Mouse (Mus musculus) gastrocnemius, postnatal 25 days (tissue): ENCODE data around the gene Tmem110. TPM values are rescaled to one million over a fixed set of nuclear protein-coding genes. Genes with fewer than 3 reads are reported as not detected.

Source experiments
- DNase-seq: peaks from one replicate; pipeline ENCODE4 v3.0.0; 2022
- total RNA-seq, 2 experiments: library from RNA; stranded (reverse); gene quantifications; 1 replicate in 1 of 2; 2 replicates in 1 of 2; pipeline ENCODE4 v1.2.3; 2021

The Tmem110 gene
- total RNA-seq, 2 experiments from 2014 or later = 6.3 TPM

DNA sequence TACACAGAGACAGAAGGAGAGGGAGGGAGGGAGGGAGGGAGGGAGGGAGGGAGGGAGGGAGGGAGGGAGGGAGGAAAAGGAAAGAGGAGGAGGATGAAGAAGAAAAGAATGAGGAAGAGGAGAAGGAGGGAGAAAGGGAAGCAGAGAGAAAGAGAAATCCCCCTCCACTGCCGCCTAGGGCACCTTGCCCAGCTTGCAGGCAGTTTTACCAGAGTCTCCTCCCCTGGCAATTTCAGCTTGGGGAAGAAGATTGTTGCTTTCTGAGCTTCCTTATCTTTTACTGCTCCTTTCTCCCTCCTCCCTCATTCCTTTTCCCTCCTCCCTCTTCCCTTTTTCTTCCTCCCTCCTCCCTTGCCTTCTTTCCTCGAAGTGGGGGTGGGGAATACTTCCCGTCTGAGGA is 77.6 kb downstream of the Tmem110 start:
- no peak for DNase-seq

DNA sequence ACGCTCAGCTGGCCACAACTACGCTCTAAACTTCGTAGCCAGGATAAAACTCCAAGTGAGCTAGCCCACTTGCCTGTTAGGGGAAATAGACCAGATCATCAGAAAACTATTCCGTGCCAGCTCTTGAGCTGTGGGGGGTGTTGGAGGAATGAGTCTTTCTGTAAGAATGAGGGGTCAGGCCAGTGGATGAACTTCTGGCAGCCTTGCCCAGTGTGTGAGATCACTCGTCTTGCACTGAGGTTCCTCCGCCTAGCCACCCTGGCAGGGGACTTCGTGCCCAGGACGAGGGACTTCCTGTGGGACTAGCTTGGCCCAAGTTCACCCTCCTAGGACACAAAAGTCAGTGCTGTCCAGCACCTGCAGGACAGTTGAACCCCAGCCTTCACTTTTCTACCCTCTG is 78.9 kb downstream of the Tmem110 start:
- no peak for DNase-seq

DNA sequence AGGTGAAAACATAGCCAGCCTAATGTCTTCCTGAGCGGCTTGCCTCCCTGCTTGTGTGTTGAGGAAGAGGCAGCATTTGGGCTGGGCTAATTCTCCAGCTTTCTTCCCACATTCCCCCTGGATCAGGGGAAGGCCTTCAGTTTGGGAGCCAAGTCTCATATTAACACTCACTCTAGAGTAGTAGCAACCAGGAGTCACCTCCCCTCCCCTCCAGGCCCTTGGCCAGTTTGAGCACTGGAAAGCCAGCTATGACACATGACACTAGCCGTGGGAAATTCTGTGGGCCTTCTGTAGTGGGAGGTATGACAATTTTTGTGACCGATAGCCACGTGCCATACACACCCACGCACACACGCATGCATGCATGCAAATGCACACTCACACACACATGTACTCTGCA is 80.6 kb downstream of the Tmem110 start:
- no peak for DNase-seq

GRCm38 (mm10) chr14:30907814-30908265 is 82.5 kb downstream of the Tmem110 start:
- no peak for DNase-seq

- no peak for DNase-seq
Observed at GRCm38 (mm10) chr14:30911141-30911540, 85.8 kb downstream of the Tmem110 start.

GRCm38 (mm10) chr14:30912641-30913040 is 87.3 kb downstream of the Tmem110 start:
- DNase-seq = no peak

DNA sequence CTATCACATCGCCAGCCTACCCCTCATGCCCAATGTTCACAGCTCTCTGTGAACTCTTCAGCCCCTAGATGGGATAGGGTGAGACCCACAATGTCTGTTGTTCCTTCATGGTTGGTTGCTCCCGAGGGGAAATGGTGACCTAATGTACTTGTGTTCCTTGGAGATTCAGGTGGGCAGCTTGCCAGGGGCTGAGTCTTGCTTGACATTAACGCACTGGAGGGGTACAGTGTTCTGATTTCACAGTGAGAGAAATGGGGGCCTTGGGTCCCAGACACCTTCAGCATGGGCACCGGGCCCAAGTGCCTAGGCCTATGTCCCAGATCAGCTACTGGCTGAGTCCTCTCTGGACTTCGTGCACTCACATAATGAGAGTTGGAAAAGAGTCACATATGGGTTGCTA is 88.0 kb downstream of the Tmem110 start:
- no peak for DNase-seq

GRCm38 (mm10) chr14:30916516-30916915 is 91.1 kb downstream of the Tmem110 start:
- DNase-seq = no peak

GRCm38 (mm10) chr14:30922053-30922670 is 96.8 kb downstream of the Tmem110 start:
- DNase-seq = no peak

DNA sequence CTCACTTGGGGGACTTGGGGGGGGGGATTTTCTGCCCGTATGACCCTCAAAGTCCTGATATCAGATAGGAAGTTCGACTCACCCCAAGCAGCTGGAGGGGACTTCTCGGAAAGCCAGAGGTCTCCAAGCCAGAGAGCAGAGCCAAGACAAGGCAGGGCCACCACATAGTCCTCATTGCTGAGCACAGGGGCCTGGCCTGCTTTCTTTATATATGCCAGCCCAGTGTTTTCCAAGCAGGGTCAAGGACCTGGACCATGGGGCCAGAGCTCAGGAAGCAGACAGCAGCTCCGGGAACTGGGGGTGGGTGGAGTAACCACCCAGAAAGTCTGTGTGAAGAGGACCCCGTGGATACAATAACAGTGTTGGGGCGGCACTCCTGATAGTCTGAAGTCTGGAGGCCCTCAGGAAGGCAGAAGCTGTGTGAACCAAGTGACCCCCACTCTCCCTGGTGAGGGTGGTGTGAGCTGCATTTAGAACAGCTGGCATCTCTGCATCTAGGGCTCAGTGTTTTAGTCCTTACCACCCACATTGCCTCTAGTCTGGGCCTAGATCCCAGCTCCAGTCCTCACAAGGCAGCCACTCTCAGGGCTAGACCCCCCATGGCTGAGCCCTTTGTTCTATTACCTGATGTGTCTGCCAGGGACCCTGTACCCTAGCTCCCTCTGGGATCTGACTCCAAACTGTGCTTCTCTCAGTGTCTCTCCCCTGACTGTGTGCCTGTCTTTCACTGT is 98.2 kb downstream of the Tmem110 start, which contains the start of gene Itih3:
Itih3 (minus strand) TSS at position 386 of the 731 bp plus-strand sequence.
- DNase-seq = no peak

- DNase-seq = no peak
Observed at GRCm38 (mm10) chr14:30925492-30925891, 100.1 kb downstream of the Tmem110 start.

Other genes starting within 250 kb of the Tmem110 start
- 1 to 10 TPM; 5.4 to 5.7 TPM for gene Prkcd, start 199.4 kb upstream of the Tmem110 start, total RNA-seq
- 1 to 10 TPM; 4.4 TPM for gene Rft1, start 171.2 kb upstream of the Tmem110 start, total RNA-seq
- gene Sfmbt1, start 110.7 kb upstream of the Tmem110 start, total RNA-seq = 1 to 10 TPM; 7.6 to 7.9 TPM
- 100 to 1,000 TPM in 1 of 2 experiments, 10 to 100 TPM in 1; 54.6 to 343 TPM for gene Mustn1, start 53.6 kb downstream of the Tmem110 start, total RNA-seq
- gene Itih4, start 60.9 kb downstream of the Tmem110 start, total RNA-seq = not detected
- gene Itih3, start 98.2 kb downstream of the Tmem110 start, total RNA-seq = under 1 TPM; 0.28 to 0.32 TPM
- gene Itih1, start 117.7 kb downstream of the Tmem110 start, total RNA-seq = not detected
- 1 to 10 TPM; 3.3 TPM for gene Nek4, start 125.8 kb downstream of the Tmem110 start, total RNA-seq
- gene Glt8d1, start 175.8 kb downstream of the Tmem110 start, total RNA-seq = 10 to 100 TPM; 11.5 to 13.7 TPM
- 100 to 1,000 TPM; 120 to 128 TPM for gene Spcs1, start 176.1 kb downstream of the Tmem110 start, total RNA-seq
- 10 to 100 TPM; 39.4 to 46.2 TPM for gene Pbrm1, start 193.5 kb downstream of the Tmem110 start, total RNA-seq
- gene Gnl3, start 193.6 kb downstream of the Tmem110 start, total RNA-seq = 10 to 100 TPM; 23.7 to 27.3 TPM